Mouse (Mus musculus): ENCODE results near the gene Hspa4l.

The Hspa4l gene

GRCm38 (mm10) chr3:40744024-40744835 is at the start of gene Hspa4l:
Gene Hspa4l, plus strand, starts transcription at chr3:40744495.
- DNase-seq, result no peak

- no peak for DNase-seq
These were observed 49.1 kb upstream of the Hspa4l start for GRCm38 (mm10) chr3:40695162-40695561.

- no peak for DNase-seq
These were observed 45.5 kb upstream of the Hspa4l start for GRCm38 (mm10) chr3:40698834-40699233.

GRCm38 (mm10) chr3:40704816-40705430 is 39.4 kb upstream of the Hspa4l start:
- no peak for DNase-seq

GRCm38 (mm10) chr3:40708655-40709054 is 35.6 kb upstream of the Hspa4l start, which contains the start of gene Slc25a31:
Gene Slc25a31, plus strand, starts transcription at chr3:40708855.
- DNase-seq, result no peak

- DNase-seq, result no peak
These were observed 28.2 kb upstream of the Hspa4l start for GRCm38 (mm10) chr3:40716056-40716455.

- no peak for DNase-seq
These were observed 25.3 kb upstream of the Hspa4l start for GRCm38 (mm10) chr3:40719022-40719421.

GRCm38 (mm10) chr3:40738381-40738912 is 5.8 kb upstream of the Hspa4l start:
- DNase-seq, result no peak

GRCm38 (mm10) chr3:40744836-40745660 is 753 bp downstream of the Hspa4l start:
- peak; percentile 94 for DNase-seq

GRCm38 (mm10) chr3:40745661-40746547 is 1.6 kb downstream of the Hspa4l start:
- no peak for DNase-seq

GRCm38 (mm10) chr3:40760746-40761145 is 16.5 kb downstream of the Hspa4l start:
- DNase-seq, result no peak

- DNase-seq, result no peak
These were observed 17.0 kb downstream of the Hspa4l start for GRCm38 (mm10) chr3:40761312-40761711.

GRCm38 (mm10) chr3:40793783-40794182 is 49.5 kb downstream of the Hspa4l start:
- DNase-seq, result no peak

GRCm38 (mm10) chr3:40798054-40798453 is 53.8 kb downstream of the Hspa4l start:
- DNase-seq, result no peak

GRCm38 (mm10) chr3:40798500-40798899 is 54.2 kb downstream of the Hspa4l start:
- peak; percentile 13 for DNase-seq

GRCm38 (mm10) chr3:40799530-40800372 is 55.5 kb downstream of the Hspa4l start, which contains the start of gene Plk4:
Gene Plk4, plus strand, starts transcription at chr3:40800019.
- peak; percentile 95 for DNase-seq

GRCm38 (mm10) chr3:40800373-40800823 is 56.1 kb downstream of the Hspa4l start:
- peak; percentile 53 for DNase-seq

GRCm38 (mm10) chr3:40806871-40807270 is 62.6 kb downstream of the Hspa4l start:
- no peak for DNase-seq

GRCm38 (mm10) chr3:40808686-40809085 is 64.4 kb downstream of the Hspa4l start:
- no peak for DNase-seq

- no peak for DNase-seq
These were observed 65.6 kb downstream of the Hspa4l start for GRCm38 (mm10) chr3:40809894-40810293.

- DNase-seq, result no peak
These were observed 69.0 kb downstream of the Hspa4l start for GRCm38 (mm10) chr3:40813275-40813674.
